Mouse (Mus musculus) megakaryocyte, adult 5-6 weeks (primary cell): ENCODE results near the gene C2cd5. TPM values are rescaled to one million over a fixed set of nuclear protein-coding genes. Genes with fewer than 3 reads are reported as not detected.

Experiments
- ATAC-seq: 2 replicates; pipeline ENCODE4 v1.8.0; 2016; ENCODE audit warnings: mild to moderate bottlenecking, inconsistent platforms; ENCODE audit not compliant: poor library complexity, severe bottlenecking
- total RNA-seq, 2 experiments: library from RNA; stranded (forward) in 1 of 2; stranded (reverse) in 1 of 2; fragments of 153-499, 151-499 nt in 1 of 2; fragments of 221-1000, 200-1000 nt in 1 of 2; gene quantifications; 2 replicates each; pipeline versions ENCODE4 v1.2.3 to v1.2.4; 2015 to 2017

Gene C2cd5
- total RNA-seq, 2 experiments from 2014 or later: 48.4 to 51.0 TPM

DNA sequence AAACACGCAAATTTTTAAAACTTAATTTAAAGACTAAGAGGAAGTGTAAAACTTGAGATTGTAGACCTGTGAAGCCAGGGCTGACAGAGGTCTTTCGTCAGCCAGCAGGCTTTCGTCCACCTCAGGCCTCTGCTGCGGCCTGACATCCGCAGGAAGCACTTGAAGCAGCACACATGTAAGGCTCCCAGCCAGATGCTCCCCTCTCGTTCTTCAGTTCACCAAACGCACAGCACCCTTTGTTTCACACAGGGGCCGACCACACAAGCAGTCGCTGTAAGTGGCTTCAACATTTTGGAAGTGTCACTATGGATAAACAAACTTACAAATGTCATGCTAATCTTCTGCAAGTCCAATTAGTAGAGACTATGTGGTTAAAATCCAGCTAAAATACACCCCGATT lies 72.5 kb downstream of the C2cd5 start:
- ATAC-seq: no peak

DNA sequence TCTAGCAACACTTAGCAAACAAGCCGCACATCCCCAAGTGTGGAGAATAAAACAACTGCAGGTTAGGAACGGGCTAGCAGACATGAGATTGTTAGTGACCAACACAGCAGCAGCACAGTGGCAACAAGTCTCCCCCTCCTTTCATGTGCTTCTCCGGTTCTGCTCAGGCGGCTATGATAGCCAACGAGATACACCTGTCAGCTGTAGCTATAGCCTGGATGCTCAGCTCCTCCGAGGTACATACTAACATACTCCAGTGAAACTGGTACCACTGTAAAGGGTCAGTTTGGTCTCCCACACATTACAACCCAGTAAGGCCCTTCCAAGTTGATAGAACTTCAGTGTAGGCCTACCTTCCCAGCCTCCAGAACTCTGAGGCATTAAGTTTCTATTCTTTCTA lies 76.2 kb downstream of the C2cd5 start:
- no peak for ATAC-seq

DNA sequence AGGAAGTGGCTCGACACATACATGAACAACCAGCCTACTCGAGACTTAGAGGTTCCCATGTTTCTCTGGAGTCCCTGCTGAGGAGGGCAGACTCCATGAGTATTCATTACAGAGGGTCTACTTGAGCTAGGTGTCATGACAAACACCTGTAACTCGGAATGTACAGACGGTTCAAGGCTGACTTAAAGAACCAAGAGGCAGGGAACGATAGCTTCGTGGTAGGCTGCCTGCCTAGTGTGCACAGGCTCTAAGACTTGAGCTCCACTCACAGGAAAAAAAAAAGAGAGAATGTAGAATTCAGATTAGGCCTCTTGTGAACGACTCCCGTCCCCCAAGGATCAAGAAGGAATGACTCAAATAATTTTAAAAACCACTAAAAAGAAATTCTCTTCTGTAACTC lies 78.2 kb downstream of the C2cd5 start:
- no peak for ATAC-seq

DNA sequence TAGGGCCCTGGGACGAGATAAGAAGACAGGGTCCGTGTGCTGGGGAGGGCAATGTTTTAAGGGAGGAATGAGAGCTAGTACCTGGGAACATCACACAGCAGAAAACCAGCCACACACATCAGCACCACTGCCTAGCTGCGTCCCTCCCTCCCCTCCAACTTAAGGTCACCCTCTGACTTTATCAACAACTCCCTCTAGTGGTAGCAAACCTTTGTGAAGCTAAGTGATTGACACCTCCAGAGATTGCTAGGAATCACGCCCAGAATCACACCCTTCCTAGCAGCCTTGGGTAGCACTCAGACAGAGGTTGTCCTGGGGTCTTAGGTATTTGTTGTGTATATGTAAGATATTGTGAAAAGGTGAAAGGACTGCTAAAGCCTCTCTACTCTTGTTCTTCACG lies 79.3 kb downstream of the C2cd5 start:
- ATAC-seq: peak; percentile 66

DNA sequence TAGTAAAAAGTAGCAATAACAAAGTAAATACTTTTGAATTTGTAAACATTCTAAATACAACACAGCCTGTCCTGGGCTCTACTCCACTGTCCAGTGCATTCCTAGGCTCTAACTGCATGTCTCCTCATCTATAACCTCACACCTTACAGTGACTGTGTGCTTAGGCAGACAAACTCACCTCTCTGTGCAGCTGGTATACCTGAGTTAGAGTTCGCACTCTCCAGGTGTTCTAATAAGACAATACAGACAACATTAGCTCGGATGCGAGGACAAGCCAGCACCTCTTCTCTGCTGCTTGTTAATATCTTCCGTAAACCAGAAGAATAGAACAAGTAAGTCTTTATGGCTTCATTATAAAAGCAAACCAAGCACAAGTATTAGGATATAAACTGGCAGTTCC lies 79.8 kb downstream of the C2cd5 start:
- no peak for ATAC-seq

DNA sequence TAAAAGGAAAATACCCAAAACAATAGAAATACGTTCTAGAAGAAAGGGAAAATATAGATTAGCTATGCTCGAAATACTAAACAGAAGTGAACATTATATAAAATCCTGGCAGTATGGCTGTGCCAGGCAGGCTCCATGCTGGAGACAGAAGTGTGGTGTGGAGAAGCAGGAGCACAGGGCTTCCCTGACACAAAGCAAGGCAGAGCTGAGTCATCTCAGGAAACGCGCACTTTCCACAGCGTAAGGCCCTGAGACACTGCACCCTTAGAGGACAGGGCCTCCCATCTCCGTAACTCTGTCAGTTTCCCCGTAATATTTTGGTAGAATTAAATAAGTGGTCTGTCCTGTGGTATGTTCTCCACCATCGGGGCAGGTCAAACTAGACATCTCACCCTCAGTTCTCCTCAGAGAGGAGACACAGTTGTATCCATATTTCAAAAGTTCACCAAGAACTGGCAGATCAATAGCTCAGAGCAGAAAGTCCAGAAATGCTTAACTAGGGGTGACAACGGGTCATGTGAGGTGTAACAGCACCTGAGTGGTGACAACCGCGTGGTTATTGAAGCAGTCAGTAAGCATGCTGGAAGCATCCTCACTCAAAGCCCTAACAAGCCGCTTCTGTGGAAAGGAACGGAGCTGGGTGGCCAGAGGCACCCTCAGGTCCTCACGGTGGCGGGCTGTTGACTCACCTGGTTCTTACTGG lies 87.3 kb downstream of the C2cd5 start:
- ATAC-seq: no peak

DNA sequence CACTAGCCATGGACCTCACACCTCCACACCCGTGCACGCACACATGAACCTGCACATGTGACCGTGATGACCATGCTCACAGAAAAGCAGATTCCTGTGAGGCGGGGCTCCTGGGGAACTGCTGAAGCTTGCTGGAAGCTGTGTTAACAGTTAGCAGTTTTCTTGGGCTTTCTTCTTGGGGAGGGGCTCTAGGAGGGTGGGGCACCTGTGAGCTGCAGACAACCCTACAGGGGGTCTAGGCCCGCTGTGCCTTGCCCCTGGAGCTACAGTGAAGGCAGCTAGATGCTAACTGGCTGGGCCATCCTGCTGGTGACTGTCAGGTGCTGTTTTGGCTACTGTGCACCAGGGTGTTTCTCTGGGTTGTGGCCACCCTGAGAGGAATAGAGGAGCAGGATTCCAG lies 91.1 kb downstream of the C2cd5 start:
- ATAC-seq: no peak

DNA sequence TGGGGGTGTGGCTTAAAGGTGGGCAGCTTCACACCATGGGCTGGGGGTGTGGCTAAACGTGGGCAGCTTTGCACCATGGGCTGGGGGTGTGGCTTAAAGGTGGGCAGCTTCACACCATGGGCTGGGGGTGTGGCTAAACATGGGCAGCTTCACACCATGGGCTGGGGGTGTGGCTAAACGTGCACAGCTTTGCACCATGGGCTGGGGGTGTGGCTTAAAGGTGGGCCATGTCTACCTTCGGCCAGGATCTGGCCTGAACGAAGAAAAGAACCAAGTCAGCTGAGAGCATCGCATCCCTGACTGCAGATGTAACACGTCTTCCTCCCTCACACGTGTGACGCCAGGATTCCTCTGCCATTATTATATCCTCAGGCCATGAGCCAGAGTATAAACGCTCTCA lies 94.7 kb downstream of the C2cd5 start:
- peak; percentile 15; the same call in 1 of the 2 replicates for ATAC-seq

DNA sequence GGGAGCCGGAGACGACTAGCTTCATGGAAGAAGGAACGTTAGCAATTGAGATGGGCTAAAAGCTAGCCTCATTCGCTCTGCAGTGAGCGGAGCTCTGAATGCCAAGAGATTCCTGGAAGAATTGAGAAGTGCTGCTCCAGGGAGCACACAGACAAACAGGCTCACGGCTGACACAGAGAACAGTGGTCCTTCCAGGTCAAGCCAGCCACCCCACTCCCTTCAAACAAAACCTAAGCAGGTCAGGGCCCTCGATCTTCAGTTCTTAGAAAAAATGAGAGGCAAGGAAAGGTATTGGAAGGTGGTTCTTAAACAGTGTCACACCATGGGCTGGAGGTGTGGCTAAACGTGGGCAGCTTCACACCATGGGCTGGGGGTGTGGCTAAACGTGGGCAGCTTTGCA lies 95.1 kb downstream of the C2cd5 start:
- no peak for ATAC-seq

DNA sequence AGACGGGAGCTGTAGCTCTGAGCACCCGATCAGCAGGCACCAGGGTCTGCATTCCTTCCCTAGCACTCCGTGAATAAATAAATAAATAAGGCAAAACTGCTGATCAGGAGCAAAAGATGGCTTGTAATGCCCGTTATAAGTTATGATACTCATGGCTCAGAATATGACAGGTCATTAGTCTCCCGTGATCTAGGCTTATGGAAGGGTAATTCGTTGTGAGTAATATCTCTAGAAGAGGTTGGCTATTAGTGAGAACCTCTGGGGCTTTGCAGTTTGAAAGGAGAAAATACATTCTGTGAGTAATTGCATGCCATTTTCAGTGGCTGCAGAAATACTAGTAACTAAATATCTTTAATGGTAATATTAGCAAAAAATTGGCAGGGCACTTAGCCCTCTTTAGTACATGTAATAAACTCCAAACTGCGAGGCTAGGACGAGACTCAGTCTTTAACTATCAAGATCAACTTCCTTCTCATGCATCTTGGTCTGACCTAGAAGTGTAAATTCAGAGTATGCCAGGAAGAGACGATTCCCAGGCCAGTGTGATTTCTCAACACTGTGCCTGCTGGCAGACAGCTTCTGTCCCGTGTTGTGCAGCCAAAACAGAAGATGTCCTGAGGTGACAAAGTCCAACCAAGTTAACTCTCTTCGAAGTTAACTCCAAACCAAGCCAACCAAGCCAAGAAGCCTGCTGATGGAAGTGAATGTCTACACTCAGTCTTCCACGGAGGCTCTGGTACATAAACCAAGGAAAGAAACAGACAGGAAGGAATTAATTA lies 101.5 kb downstream of the C2cd5 start:
- no peak for ATAC-seq

DNA sequence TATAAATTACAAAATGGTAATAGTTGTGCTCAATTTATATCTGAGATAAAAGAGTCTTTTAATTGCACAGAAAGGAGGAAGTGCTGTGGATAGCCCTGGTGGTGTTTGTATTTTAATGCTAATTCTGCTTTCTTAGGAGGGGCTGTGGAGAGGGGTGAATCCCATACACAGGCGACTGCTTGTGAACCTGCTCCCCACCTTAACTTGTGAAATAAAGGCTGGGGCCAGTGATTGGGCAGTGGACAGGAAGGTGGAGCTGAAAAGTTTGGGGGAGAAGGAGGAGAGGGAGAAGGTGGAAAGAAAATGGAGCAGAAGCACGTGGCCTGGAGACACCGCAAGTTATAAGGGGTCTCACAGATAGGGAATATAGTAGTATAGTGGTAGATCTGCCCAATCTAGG lies 103.1 kb downstream of the C2cd5 start:
- ATAC-seq: no peak

DNA sequence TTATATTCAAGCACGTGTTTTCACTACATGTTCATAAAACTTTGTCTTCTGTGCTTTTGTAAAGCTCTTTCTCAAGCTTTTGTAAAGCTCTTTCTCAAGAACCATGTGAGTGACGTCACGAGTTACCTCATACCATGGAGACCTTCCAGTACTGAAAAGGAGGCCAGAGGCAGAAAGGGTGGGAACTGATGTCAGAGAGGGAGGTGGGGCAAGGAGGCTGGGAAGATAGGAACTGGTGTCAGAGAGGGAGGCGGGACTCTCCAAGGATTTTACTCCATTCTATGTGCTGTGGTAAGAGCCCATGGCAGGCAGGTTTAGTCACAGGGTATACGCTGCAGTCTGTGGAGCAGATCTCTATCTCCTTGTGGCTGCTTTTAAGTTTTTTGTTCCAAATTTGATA lies 104.4 kb downstream of the C2cd5 start:
- ATAC-seq: peak; percentile 67

DNA sequence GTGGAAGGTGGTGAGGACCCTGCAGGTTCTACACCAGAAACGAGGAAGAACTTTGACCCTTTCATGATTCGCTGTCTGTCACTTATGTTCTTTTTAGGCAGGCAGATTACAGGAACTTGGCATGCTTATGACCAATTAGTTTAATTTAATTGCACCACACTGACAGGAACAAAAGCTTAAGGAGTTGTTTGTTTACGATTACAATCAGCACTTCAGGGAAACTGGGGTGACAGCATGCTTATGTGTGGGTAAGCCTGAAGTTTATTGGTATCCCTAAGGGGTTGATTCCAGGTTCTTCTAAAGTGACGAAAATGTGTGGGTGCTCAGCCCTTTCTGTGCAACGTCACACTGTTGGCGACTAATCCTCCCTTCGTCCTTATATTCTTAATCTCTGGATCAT lies 105.1 kb downstream of the C2cd5 start:
- no peak for ATAC-seq

DNA sequence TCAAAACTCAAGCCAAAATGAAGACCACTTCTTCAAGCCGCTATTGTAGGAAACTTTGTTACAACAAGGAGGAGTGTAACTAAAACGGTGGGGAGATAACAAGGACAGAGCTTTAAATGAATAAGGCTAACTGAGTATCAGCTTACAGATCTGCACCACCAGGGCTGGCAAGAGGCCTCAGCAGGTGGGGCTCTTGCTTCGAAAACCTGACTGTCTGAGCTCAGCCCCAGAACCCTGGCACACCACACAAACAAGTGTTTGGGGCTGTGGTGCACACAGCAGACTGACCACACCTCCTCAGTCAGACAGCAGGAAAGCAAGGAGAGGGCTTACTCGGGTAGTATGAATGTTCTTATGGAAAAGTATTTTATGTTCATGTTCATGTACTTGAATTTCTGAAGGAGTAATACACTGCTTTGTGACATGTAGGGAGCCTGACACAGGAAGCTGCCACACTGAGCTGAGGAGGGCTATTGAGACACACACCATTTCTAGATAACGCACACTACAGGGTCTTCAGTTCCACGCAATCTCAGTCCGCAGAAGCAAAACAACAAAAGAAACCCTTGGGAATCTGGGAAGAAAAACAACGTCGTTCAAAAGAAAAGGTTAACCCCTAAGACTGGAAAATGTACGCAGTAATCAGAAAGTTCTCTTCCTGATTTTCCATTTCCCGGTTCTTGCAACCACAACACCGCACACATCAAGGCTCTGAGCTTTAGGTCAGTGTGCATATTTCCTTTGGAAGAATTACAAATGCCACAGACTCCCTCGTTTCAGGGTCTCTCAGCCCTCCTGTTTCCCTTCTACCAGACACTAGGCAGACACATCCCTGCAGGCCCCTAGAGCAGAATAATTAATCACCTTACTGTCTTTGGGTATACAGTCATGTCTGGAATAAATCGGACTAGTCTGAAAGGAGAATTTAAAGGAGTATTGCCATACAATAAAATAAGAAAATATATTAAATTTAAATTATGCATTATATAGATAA lies 105.9 kb downstream of the C2cd5 start:
- no peak for ATAC-seq

DNA sequence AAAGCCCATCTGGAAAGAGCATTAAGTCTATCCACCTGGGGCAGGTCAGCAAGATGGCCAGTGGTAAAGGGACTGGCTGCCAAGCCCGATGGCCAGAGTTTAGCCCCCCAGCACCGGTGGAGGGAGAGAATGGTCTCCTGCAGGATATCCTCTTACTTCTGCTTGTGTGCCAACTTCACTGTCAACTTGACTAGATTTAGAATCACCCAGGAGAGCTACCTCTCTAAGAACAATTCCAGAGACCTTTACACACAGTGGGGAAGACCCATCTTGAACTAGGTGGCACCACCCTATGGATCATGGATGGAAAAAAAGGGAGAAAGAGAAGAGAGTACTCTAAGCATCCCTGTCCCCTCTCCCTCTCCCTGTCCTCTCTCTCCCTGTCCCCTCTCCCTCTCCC lies 107.0 kb downstream of the C2cd5 start:
- no peak for ATAC-seq

DNA sequence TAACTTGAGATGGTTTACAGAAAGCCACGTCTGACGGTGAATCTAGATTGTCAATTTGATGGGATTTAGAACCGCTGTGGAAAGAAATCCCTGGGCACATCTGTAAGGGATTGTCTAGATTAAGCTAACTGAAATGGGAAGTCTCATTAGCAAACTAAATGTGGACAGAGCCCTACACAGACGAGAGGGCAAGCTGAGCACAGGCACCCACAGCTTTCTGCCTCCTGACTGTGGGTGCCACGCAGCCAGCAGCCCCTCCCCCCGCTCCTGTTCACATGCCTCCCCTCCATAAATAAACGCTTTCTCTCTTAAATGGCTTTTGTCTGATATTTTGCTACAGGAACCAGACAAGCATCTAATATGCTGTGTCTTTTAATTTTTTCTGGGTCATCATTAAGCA lies 107.8 kb downstream of the C2cd5 start:
- ATAC-seq: no peak

DNA sequence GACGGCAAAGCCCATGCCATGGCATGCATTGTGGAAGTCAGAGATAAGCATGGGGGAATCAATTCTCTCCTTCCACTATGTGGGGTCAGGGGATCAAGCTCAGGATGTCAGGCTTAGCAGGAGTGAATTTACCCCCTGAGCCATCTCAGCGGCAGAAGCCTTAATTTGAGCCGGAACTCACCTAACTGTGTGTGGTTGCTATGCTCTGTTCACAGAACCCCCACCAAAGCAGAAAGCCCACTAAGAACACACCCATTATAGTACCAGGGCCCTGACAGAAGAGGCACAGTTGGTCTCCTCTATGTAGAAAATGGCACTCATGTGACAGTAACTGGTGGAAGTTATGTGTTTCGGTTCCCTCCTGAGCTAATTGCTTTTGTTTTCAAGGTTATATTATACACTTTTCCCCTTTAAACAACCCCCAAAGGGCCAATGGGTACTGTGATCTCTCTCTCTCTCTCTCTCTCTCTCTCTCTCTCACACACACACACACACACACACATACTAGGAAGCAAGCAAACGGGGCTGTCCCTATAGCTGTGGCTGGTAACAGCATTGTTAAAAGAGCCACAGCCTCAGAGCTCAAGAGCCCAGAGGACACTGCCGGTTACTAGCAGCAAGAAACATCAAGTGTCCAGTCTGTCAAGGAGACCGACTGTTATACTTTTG lies 108.4 kb downstream of the C2cd5 start:
- peak; percentile 30 for ATAC-seq

DNA sequence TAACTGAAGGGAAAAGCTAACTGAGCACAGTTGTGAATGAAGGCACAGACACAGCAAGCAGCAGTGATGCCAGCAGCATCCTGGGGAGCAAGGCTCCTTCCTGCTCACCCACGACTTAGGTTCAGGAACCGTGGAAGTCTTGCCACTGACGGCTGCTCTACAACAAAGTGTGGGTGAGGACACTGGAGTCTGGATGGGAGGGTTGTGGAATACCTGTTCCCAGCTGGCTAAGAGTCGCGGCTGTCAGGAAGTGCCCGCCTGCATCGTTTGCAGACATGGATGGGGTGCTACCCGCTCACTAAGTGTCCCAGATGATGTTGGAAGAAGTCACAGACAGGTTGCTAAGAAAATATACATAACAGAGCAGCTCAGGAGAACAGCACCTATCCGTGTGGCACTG lies 109.4 kb downstream of the C2cd5 start:
- ATAC-seq: no peak

DNA sequence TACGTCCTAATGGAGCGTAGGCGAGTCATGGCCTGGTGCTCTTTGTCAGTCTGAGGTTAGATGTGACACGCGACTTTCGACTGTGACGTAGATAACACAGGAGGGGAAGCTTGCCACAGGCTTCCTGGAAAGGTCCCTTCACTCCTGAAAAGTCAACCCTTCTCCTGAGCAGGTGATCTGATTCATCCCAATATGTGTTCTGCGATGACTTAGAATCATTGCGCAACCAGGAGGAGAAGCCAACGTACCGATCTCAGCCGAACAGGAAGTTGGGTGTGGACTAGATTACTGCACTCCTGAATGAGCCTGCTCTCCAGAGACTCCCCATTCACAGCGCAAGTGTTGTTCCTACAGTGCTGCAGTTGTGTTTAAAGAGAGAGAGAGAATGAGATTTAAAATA lies 110.4 kb downstream of the C2cd5 start:
- peak; percentile 81 for ATAC-seq

DNA sequence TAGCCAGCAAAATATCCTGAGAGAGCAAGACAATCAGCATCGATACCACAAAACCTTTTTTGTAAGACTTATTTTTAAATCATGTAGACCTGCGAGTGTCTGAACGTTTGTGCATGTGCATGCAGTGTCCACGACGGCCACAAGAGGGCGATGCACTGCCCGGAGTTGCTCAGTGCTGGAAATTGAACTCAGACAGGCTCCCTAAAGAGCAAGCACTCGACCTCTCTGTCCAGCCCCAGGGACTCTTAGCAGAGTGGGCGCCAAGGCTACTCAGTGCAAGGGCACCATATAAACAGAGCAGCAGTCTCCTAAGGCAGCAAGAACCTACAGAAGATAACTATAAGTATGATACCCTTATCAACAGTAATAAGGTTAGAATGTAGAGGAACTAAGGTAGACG lies 111.2 kb downstream of the C2cd5 start:
- ATAC-seq: peak; percentile 76

DNA sequence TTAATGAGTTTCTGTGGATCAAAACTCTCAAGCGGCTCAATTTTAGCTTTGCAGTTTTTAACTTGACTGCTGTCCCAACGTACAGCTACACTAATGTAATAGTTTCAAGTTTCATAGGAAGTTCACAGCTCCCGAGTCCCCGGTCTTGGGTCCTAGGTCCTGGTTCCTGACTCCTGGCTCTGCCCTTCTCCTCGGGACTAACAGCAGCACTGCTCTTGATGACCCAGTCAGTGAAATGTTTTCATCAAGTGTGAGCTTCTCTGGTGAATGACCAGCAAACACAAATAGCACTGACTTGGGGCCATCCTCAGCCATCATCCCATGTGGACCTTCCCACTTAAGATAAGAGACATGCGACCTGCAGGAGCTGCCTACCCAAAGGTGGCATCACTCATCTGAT lies 111.7 kb downstream of the C2cd5 start:
- no peak for ATAC-seq
